Comparison of ENCODE assay signal across 8 mouse cellular contexts in the genomic region with DNA sequence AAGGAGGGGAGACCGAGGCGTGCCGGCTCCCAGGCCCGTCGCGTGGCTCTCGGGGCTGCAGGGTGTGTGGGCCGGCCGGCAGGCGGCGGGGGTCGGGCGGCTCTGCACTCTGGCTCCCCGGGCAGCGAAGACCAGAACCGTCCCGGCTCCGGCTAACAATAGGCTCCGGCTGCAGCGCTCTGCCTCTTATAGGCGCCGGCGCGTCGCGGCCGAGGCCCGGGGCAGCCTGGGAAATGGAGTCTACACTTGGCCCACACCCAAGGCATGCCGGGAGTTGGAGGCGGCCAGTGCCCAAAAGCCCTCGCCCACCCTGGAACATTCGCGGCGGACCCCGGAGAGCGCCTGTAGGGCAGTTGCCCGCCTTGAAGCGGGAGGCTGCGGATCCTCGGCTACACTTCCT. TPM values are rescaled to one million over a fixed set of nuclear protein-coding genes. Genes with fewer than 3 reads are reported as not detected.
A peak's percentile ranks its signal among the peaks of the same experiment; 100 is the strongest.
DNase-seq lines count a peak whose midpoint lies in the region; ATAC-seq and TF ChIP-seq lines count a peak whose summit lies in the region.

A gene (minus strand): TSS at position 387 of the 400 bp plus-strand sequence.

- peak; percentile 96 for ATAC-seq in embryonic facial prominence, embryonic 13.5 days (ENCODE audit: insufficient number of reproducible peaks, insufficient read depth, low FRiP score, low TSS enrichment, low read depth)
- peak; percentile 98 for ATAC-seq in limb, embryonic 14.5 days (ENCODE audit: low FRiP score, low read depth)
- ATAC-seq in midbrain, postnatal 0 days (ENCODE audit: low FRiP score), result peak; percentile 97

- no peaks in the 10 kb centered on the region for H3K27me3 ChIP-seq in embryonic facial prominence, embryonic 13.5 days
- H3K27me3 ChIP-seq in limb, embryonic 14.5 days (ENCODE audit: control insufficient read depth, insufficient read depth, low read length), result no peaks in the 10 kb centered on the region
- no peaks in the 10 kb centered on the region for H3K27me3 ChIP-seq in midbrain, postnatal 0 days (ENCODE audit: insufficient read depth, low read length)

- no peaks in the 10 kb centered on the region for H3K36me3 ChIP-seq in embryonic facial prominence, embryonic 13.5 days
- H3K36me3 ChIP-seq in limb, embryonic 14.5 days (ENCODE audit: control insufficient read depth, insufficient read depth, low read length), result no peaks in the 10 kb centered on the region
- H3K36me3 ChIP-seq in midbrain, postnatal 0 days (ENCODE audit: insufficient read depth, low read length), result no peaks in the 10 kb centered on the region

- peak; percentile 99 for TF ChIP-seq POLR2A in limb, embryonic 14.5 days (IDR thresholded peaks at IDR 0.05; ENCODE audit: borderline replicate concordance, extremely low read depth, insufficient read depth, insufficient read length)

- peak within 1 kb of the TSS; percentile 97 for H3K27ac ChIP-seq in embryonic facial prominence, embryonic 13.5 days
- peak within 1 kb of the TSS; percentile 97 for H3K27ac ChIP-seq in limb, embryonic 14.5 days (replicated peaks; ENCODE audit: low read depth, low read length)
- peak within 1 kb of the TSS; percentile 99 for H3K27ac ChIP-seq in midbrain, postnatal 0 days (ENCODE audit: low read depth, low read length)

- peak within 1 kb of the TSS; percentile 79 for H3K4me2 ChIP-seq in embryonic facial prominence, embryonic 13.5 days
- H3K4me2 ChIP-seq in limb, embryonic 14.5 days (replicated peaks; ENCODE audit: low read depth, low read length, severe bottlenecking), result peak within 1 kb of the TSS; percentile 88
- H3K4me2 ChIP-seq in midbrain, postnatal 0 days (ENCODE audit: low read depth, low read length, poor library complexity, severe bottlenecking), result peak within 1 kb of the TSS; percentile 57

- 0% methylated on average over 38 of the region's 40 CpGs for WGBS in embryonic facial prominence, embryonic 13.5 days
- 0% methylated on average over 38 of the region's 40 CpGs for WGBS in limb, embryonic 14.5 days
- under 1% methylated on average over 34 of the region's 40 CpGs for WGBS in midbrain, postnatal 0 days

- DNase-seq in 3134 (ENCODE audit: extremely low read depth, insufficient read length, low spot score), result peak; percentile 92
- DNase-seq in adrenal gland, postnatal 36 days, result peak; percentile 93 to 95
- peak; percentile 89 for DNase-seq in heart, adult 8-10 months (ENCODE audit: low spot score)
- peak; percentile 90 for DNase-seq in kidney, adult 9 months
- DNase-seq in limb, embryonic 14.5 days (ENCODE audit: low spot score), result peak; percentile 94
- DNase-seq in midbrain, postnatal 0 days (ENCODE audit: low spot score), result peak; percentile 97
- peak; percentile 67 to 75 for DNase-seq in spleen, postnatal 14 days (ENCODE audit: low spot score in 2 of 2)

- H3K9ac ChIP-seq in embryonic facial prominence, embryonic 13.5 days, result peak within 1 kb of the TSS; percentile 96
- H3K9ac ChIP-seq in limb, embryonic 14.5 days (ENCODE audit: low read depth, low read length, severe bottlenecking), result peak within 1 kb of the TSS; percentile 93
- peak within 1 kb of the TSS; percentile 96 for H3K9ac ChIP-seq in midbrain, postnatal 0 days (replicated peaks; ENCODE audit: low read length, poor library complexity, severe bottlenecking)

- peaks cover 40% of the 10 kb centered on the region for H3K4me1 ChIP-seq in embryonic facial prominence, embryonic 13.5 days
- H3K4me1 ChIP-seq in limb, embryonic 14.5 days (ENCODE audit: control insufficient read depth, insufficient read depth, low read length), result peaks cover 33% of the 10 kb centered on the region
- peaks cover 15% of the 10 kb centered on the region for H3K4me1 ChIP-seq in midbrain, postnatal 0 days (ENCODE audit: insufficient read depth, low read length)

- no peaks in the 10 kb centered on the region for H3K9me3 ChIP-seq in embryonic facial prominence, embryonic 13.5 days
- H3K9me3 ChIP-seq in limb, embryonic 14.5 days (ENCODE audit: control insufficient read depth, low read length), result no peaks in the 10 kb centered on the region
- H3K9me3 ChIP-seq in midbrain, postnatal 0 days (ENCODE audit: low read length), result no peaks in the 10 kb centered on the region

- H3K4me3 ChIP-seq in embryonic facial prominence, embryonic 13.5 days, result peak within 1 kb of the TSS; percentile 85
- peak within 1 kb of the TSS; percentile 96 for H3K4me3 ChIP-seq in limb, embryonic 14.5 days (replicated peaks; ENCODE audit: low read length)
- peak within 1 kb of the TSS; percentile 89 for H3K4me3 ChIP-seq in midbrain, postnatal 0 days (ENCODE audit: low read depth, low read length)

- peak; percentile 67 for TF ChIP-seq CTCF in midbrain, postnatal 0 days (IDR thresholded peaks at IDR 0.05)

RNA-seq across cellular contexts. Expression of the gene that starts here (rescaled TPM):
- 1 to 10 TPM; 5.4 to 5.8 TPM for total RNA-seq in adrenal gland, postnatal 36 days (2021)
- polyA plus RNA-seq in embryonic facial prominence, embryonic 13.5 days (2015; fragmentation: Nextera tagmentation; extraction: Ambion mirVana), result 24.3 and 24.8 TPM in 2 replicates
- total RNA-seq in heart, adult 8-10 months (2022), result 1 to 10 TPM; 2.4 to 3.1 (median 2.7) TPM
- 14.6 and 17.9 TPM in 2 replicates for polyA plus RNA-seq in limb, embryonic 14.5 days (2012; rRNA removed)
- 18.2 and 20.8 TPM in 2 replicates for polyA plus RNA-seq in limb, embryonic 14.5 days (2014; fragmentation: Nextera tagmentation; extraction: Ambion mirVana)
- total RNA-seq in midbrain, postnatal 0 days (2014; rRNA removed), result 61.5 and 66.3 TPM in 2 replicates
- polyA plus RNA-seq in midbrain, postnatal 0 days (2015; fragmentation: Nextera tagmentation; extraction: Ambion mirVana), result 35.8 and 37.0 TPM in 2 replicates

Comparison
In these comparisons a context has a peak if more than half of its experiments do, and no peak if none do; other contexts are left out.
1. Peak in every context shown above with its lines: DNase-seq, ATAC-seq, H3K4me3 ChIP-seq and H3K27ac ChIP-seq.